Mouse (Mus musculus) ES-Bruce4 (cell line): ENCODE measurements at regions not wholly inside any gene's neighbourhood (a gene's known extent, or its start where the extent isn't known, plus 50 kb on each side); places are given as distances from the start of the nearest gene placed in this dataset.

Experiments used
- H3K27ac ChIP-seq: 2 replicates; pipeline ENCODE4 v1.5.1; 2012; ENCODE audit warnings: low read length, inconsistent platforms; ENCODE audit not compliant: insufficient read depth
- H3K27me3 ChIP-seq: 2 replicates; pipeline ENCODE4 v1.6.1; 2012; ENCODE audit warnings: mild to moderate bottlenecking, low read length, inconsistent platforms; ENCODE audit not compliant: control insufficient read depth, poor library complexity, insufficient read depth, severe bottlenecking
- H3K36me3 ChIP-seq: 2 replicates; pipeline ENCODE4 v1.6.1; 2012; ENCODE audit warnings: inconsistent platforms, mild to moderate bottlenecking, low read length, moderate library complexity; ENCODE audit not compliant: control insufficient read depth, poor library complexity, insufficient read depth, severe bottlenecking
- H3K4me1 ChIP-seq: one replicate; pipeline ENCODE4 v1.8.1; 2011; ENCODE audit warnings: low read length; ENCODE audit not compliant: control insufficient read depth, insufficient read depth
- H3K4me3 ChIP-seq: 2 replicates; pipeline ENCODE4 v1.5.1; 2011; ENCODE audit warnings: low read depth, mild to moderate bottlenecking, low read length
- H3K9ac ChIP-seq: 2 replicates; pipeline ENCODE4 v1.6.1; 2012; ENCODE audit warnings: low read depth, mild to moderate bottlenecking, inconsistent platforms; ENCODE audit not compliant: poor library complexity, severe bottlenecking
- H3K9me3 ChIP-seq: replicated peaks from 2 replicates; pipeline ENCODE4 v1.6.1; 2012; ENCODE audit warnings: mild to moderate bottlenecking, low read length, inconsistent platforms; ENCODE audit not compliant: control insufficient read depth, poor library complexity, insufficient read depth, severe bottlenecking
- CTCF ChIP-seq: IDR thresholded peaks from one replicate; pipeline ENCODE4 v1.8.1; 2011; ENCODE audit warnings: low read depth, low read length
- EP300 ChIP-seq: IDR thresholded peaks from 2 replicates; pipeline ENCODE4 v1.6.1; 2011; ENCODE audit warnings: low read depth, low read length; ENCODE audit not compliant: insufficient read depth
- POLR2A ChIP-seq: IDR thresholded peaks from one replicate; pipeline ENCODE4 v1.8.1; 2011; ENCODE audit warnings: low read length; ENCODE audit not compliant: insufficient read depth

- Histone ChIP-seq H3K9ac (no peak overlapping the region), H3K4me3 (no peak overlapping the region), H3K27ac (no peak overlapping the region), H3K36me3 (no peaks in the 10 kb centered on the region), H3K9me3 (no peaks in the 10 kb centered on the region), H3K27me3 (no peaks in the 10 kb centered on the region; the same call in 1 of the 2 replicates), H3K4me1 (no peaks in the 10 kb centered on the region)
- TF ChIP-seq CTCF = no peak
- no peak for TF ChIP-seq EP300
- no peak for TF ChIP-seq POLR2A
These were observed 252.0 kb upstream of the Jun start for GRCm38 (mm10) chr4:95304006-95304405.

DNA sequence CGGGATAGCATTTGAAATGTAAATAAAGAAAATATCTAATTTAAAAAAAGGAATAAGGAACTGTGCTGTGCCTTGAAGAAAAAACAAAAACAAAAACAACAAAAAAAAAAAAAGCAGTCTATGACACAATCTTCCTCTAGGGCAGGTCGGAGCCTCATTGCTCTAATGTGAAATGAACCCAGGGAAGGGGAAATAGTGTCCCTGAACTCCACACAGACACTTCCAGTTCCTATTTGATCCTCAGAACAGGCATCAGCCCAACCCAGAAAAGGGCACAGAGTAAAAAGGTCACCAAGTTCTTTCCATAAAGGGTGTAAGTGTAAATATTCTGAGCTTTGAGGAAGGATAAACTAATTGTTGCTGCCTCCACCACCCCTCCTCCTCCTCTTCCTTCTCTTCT, 250.2 kb upstream of the Fggy start:
- TF ChIP-seq CTCF = no peak
- TF ChIP-seq POLR2A = no peak
- TF ChIP-seq EP300 = no peak
- Histone ChIP-seq H3K9me3 (no peaks in the 10 kb centered on the region), H3K4me3 (no peak overlapping the region), H3K27ac (no peak overlapping the region), H3K4me1 (no peaks in the 10 kb centered on the region), H3K27me3 (no peaks in the 10 kb centered on the region; the same call in 1 of the 2 replicates), H3K36me3 (no peaks in the 10 kb centered on the region), H3K9ac (no peak overlapping the region)

- Histone ChIP-seq H3K9me3 (no peaks in the 10 kb centered on the region), H3K9ac (no peak overlapping the region), H3K27me3 (no peaks in the 10 kb centered on the region; the same call in 1 of the 2 replicates), H3K27ac (no peak overlapping the region), H3K36me3 (no peaks in the 10 kb centered on the region), H3K4me3 (no peak overlapping the region), H3K4me1 (no peaks in the 10 kb centered on the region)
- TF ChIP-seq EP300 = no peak
- TF ChIP-seq POLR2A = no peak
- no peak for TF ChIP-seq CTCF
These were observed 248.8 kb upstream of the Fggy start for GRCm38 (mm10) chr4:95308469-95308895.

DNA sequence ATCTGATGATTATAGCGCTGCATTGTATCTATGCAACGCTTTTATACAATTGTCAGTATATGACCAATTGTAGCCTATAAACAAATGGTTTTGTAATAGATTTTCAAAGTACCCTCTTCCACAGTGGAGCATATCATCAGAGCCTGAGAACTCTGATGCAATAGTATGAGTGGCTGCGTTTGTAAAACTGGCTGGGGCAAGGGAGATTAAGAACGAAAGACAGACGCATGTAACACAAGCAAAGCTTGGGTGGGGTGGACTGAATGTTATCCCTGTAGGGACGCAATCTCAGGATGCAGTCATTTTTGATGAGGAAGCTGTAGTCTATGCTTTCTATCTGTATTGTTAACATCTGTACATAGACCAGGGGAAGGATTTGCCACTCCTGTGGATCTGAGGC, 246.9 kb upstream of the Fggy start:
- Histone ChIP-seq H3K27ac (no peak overlapping the region), H3K9me3 (no peaks in the 10 kb centered on the region), H3K36me3 (no peaks in the 10 kb centered on the region), H3K4me1 (no peaks in the 10 kb centered on the region), H3K9ac (no peak overlapping the region), H3K4me3 (no peak overlapping the region), H3K27me3 (no peaks in the 10 kb centered on the region; the same call in 1 of the 2 replicates)
- no peak for TF ChIP-seq EP300
- no peak for TF ChIP-seq POLR2A
- TF ChIP-seq CTCF = no peak

GRCm38 (mm10) chr4:95317821-95318290, 239.5 kb upstream of the Fggy start:
- Histone ChIP-seq H3K36me3 (no peaks in the 10 kb centered on the region), H3K27ac (no peak overlapping the region), H3K9me3 (no peaks in the 10 kb centered on the region), H3K27me3 (no peaks in the 10 kb centered on the region), H3K4me3 (no peak overlapping the region), H3K9ac (no peak overlapping the region), H3K4me1 (peaks cover 1% of the 10 kb centered on the region)
- TF ChIP-seq EP300 = no peak
- no peak for TF ChIP-seq POLR2A
- TF ChIP-seq CTCF = no peak

GRCm38 (mm10) chr4:95318561-95318960, 238.7 kb upstream of the Fggy start:
- Histone ChIP-seq H3K4me1 (peaks cover 1% of the 10 kb centered on the region), H3K4me3 (no peak overlapping the region), H3K9ac (no peak overlapping the region), H3K36me3 (no peaks in the 10 kb centered on the region), H3K27ac (no peak overlapping the region), H3K27me3 (no peaks in the 10 kb centered on the region), H3K9me3 (no peaks in the 10 kb centered on the region)
- TF ChIP-seq POLR2A = no peak
